Mouse (Mus musculus) ovary, postnatal 14 days (tissue): Measurements from ENCODE around the gene Copg2.

Experiments used
- DNase-seq: peaks from one replicate; pipeline ENCODE4 v3.0.0; 2022; ENCODE audit warnings: low spot score

The Copg2 gene

GRCm38 (mm10) chr6:30734465-30734864 lies 162.1 kb downstream of the Copg2 start:
- DNase-seq, result no peak

- DNase-seq, result no peak
These were observed 163.9 kb downstream of the Copg2 start for GRCm38 (mm10) chr6:30732571-30733130.

- DNase-seq, result no peak
These were observed 166.2 kb downstream of the Copg2 start for GRCm38 (mm10) chr6:30730301-30730971.

GRCm38 (mm10) chr6:30723331-30723730 lies 173.3 kb downstream of the Copg2 start, which contains the start of gene Mest:
TSS of gene Mest (plus strand) at chr6:30723547.
- DNase-seq, result no peak

- no peak for DNase-seq
These were observed 174.0 kb downstream of the Copg2 start for GRCm38 (mm10) chr6:30722385-30723164.

- DNase-seq, result no peak
These were observed 179.8 kb downstream of the Copg2 start for GRCm38 (mm10) chr6:30716796-30717195.

GRCm38 (mm10) chr6:30714891-30715471 lies 181.6 kb downstream of the Copg2 start:
- no peak for DNase-seq

GRCm38 (mm10) chr6:30713896-30714295 lies 182.7 kb downstream of the Copg2 start:
- no peak for DNase-seq

GRCm38 (mm10) chr6:30713455-30713854 lies 183.1 kb downstream of the Copg2 start:
- DNase-seq, result no peak

GRCm38 (mm10) chr6:30712484-30712883 lies 184.1 kb downstream of the Copg2 start:
- DNase-seq, result no peak

GRCm38 (mm10) chr6:30711365-30711763 lies 185.2 kb downstream of the Copg2 start:
- DNase-seq, result no peak

GRCm38 (mm10) chr6:30710371-30711364 lies 185.9 kb downstream of the Copg2 start:
- no peak for DNase-seq

- no peak for DNase-seq
These were observed 187.5 kb downstream of the Copg2 start for GRCm38 (mm10) chr6:30709115-30709514.

GRCm38 (mm10) chr6:30703977-30704602 lies 192.5 kb downstream of the Copg2 start:
- DNase-seq, result no peak

GRCm38 (mm10) chr6:30703476-30703875 lies 193.1 kb downstream of the Copg2 start:
- no peak for DNase-seq

GRCm38 (mm10) chr6:30702881-30703280 lies 193.7 kb downstream of the Copg2 start:
- DNase-seq, result no peak

- no peak for DNase-seq
These were observed 196.4 kb downstream of the Copg2 start for GRCm38 (mm10) chr6:30700182-30700581.

- DNase-seq, result no peak
These were observed 198.6 kb downstream of the Copg2 start for GRCm38 (mm10) chr6:30698036-30698435.
